Mouse (Mus musculus) C2C12 (cell line): ENCODE results near the gene Cdca3.

ENCODE experiments used
- CEBPB ChIP-seq: IDR thresholded peaks from one replicate; pipeline ENCODE4 v1.6.1; 2011; ENCODE audit warnings: low read depth, mild to moderate bottlenecking, control low read depth, moderate library complexity
- CTCF ChIP-seq: IDR thresholded peaks from one replicate; pipeline ENCODE4 v1.5.1; 2011; ENCODE audit not compliant: control insufficient read depth, insufficient read depth, insufficient read length
- FOSL1 ChIP-seq: IDR thresholded peaks from one replicate; pipeline ENCODE4 v1.8.0; 2011; ENCODE audit warnings: mild to moderate bottlenecking, low read length; ENCODE audit not compliant: poor library complexity, insufficient read depth, severe bottlenecking
- MAX ChIP-seq: IDR thresholded peaks from one replicate; pipeline ENCODE4 v1.6.1; 2011; ENCODE audit warnings: mild to moderate bottlenecking, control low read depth
- MYOD1 ChIP-seq: IDR thresholded peaks from one replicate; pipeline ENCODE4 v1.6.1; 2011; ENCODE audit warnings: low read depth; ENCODE audit not compliant: control insufficient read depth, insufficient read length
- MYOG ChIP-seq: IDR thresholded peaks from one replicate; pipeline ENCODE4 v1.6.1; 2011; ENCODE audit not compliant: control insufficient read depth, insufficient read length; ENCODE audit errors: extremely low read depth
- USF1 ChIP-seq: IDR thresholded peaks from one replicate; pipeline ENCODE4 v1.6.1; 2011; ENCODE audit warnings: low read depth, mild to moderate bottlenecking, control low read depth, moderate library complexity

DNA sequence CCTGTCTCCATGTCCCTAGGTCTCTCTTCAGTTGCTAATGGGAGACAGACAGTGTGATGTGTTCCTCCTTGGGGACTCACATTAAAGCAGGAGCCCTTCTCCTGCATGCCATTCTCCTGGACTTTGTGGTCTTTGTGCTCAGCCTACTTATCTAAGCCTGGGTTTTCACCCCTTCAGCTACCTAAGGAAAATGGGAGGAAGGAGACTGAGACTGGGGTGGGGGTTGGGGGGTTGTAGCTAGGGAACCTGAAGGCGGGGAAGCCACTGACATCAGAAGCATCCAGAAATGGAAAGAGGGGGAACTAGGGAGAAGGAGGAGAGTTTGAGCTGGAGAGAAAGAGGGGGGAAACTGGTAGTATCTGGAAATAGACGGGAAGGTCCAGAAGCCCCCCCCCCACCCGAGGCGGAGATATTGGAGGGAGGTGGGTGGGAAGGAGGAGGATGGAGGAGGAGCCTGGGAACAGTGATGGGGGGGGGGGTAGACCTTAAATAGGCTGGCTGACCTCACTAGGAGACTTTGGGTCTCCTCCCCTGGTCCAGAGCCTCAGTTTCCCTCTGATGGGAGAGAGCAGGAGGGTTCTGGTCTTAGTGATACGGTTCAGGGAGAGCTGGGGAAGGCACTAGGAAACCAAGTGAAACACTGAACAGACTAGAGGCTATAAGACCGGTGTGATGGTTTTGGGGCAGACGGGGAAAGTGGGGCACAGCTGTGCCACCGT lies 33.2 kb downstream of the Cdca3 start:
- TF ChIP-seq CTCF (no peak), USF1 (no peak), MYOD1 (no peak), CEBPB (no peak), MAX (no peak), MYOG (no peak), FOSL1 (no peak)
